Mouse (Mus musculus): ENCODE data around the gene Tnks1bp1.

The Tnks1bp1 gene

GRCm38 (mm10) chr2:85037047-85038026, 10.5 kb upstream of the Tnks1bp1 start, which contains the start of the genes Ssrp1 and P2rx3:
Ssrp1 (plus strand) TSS chr2:85037234.
P2rx3 (minus strand) TSS chr2:85037462.
- DNase-seq (ENCODE audit: low spot score in 2 of 2) = peak; percentile 88 to 91

DNA sequence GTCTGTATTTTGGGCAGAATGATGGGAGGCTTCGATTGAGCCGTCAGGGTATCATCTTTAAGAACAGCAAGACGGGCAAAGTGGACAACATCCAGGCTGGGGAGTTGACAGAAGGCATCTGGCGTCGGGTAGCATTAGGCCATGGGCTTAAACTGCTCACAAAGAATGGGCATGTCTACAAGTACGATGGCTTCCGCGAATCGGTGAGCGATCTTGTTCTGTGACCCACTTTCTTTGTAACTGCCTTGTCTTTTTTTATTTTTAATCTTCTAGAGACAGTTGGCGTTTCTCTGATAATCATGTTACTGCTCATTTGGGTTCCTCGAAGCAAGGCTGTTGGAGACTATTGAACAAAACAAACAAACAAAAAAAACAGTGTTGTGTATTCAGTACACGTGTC, 9.5 kb upstream of the Tnks1bp1 start:
- no peak for DNase-seq (ENCODE audit: low spot score in 2 of 2)

GRCm38 (mm10) chr2:85043623-85044022, 4.2 kb upstream of the Tnks1bp1 start:
- DNase-seq (ENCODE audit: low spot score in 2 of 2) = peak; percentile 43

DNA sequence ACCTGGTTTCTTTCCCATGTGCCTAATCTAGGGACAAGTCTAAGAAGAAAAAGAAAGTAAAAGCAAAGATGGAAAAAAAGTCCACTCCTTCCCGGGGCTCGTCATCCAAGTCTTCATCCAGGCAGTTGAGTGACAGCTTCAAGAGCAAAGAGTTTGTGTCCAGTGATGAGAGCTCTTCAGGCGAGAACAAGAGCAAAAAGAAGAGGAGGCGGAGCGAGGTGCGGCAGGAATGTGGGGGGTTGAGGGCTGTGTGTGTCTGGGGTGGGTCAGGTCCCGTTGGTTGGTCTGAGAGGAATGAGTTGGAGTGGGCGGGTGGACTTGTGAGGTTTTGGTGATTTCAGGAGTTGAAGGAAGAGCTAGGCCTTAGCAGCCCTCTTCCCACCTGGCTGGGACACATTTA, 1.6 kb upstream of the Tnks1bp1 start:
- no peak for DNase-seq (ENCODE audit: low spot score in 2 of 2)

DNA sequence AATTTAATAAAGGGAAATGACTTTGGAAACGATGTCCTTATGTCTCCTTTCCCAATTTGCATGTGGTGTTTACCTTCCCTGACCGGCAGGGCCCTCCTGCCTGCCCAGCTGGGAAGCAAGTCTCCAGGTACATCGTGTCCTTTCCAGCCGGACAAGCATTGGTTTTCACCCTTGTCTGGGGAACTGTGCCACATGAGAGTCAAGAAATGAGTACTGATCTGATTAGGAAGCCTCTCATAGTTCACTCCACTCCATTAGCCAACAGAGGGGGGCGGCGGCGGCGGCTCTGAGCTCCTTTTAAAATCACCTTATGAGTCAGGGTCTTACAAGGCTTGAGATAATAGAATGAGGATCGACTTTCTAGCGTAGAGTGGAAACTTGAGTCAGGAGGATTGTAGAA, 741 bp upstream of the Tnks1bp1 start:
- no peak for DNase-seq (ENCODE audit: low spot score in 2 of 2)

- peak; percentile 38 to 51 for DNase-seq (ENCODE audit: low spot score in 2 of 2)
Observed at GRCm38 (mm10) chr2:85048168-85048751, 438 bp downstream of the Tnks1bp1 start.

DNA sequence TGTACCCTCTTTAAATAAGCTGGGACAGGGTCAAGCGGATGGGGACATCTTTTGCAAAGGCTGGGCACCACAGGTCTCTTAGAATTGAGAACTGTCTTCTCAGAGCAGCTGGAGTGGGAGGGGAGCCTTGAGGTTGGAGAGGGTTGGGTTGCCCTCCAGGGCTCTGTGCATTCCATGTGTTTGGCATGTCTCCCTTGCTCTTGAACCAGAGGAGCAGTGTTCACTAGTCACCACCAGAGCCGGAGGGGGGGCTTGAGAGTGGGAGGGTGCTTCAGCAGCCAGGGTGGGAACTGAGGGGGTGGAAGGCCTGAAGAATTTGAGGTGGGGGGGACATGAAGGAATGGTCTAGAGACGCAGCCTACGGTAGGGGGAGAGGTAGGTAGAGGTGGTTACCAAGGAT, 1.5 kb downstream of the Tnks1bp1 start:
- no peak for DNase-seq (ENCODE audit: low spot score in 2 of 2)

DNA sequence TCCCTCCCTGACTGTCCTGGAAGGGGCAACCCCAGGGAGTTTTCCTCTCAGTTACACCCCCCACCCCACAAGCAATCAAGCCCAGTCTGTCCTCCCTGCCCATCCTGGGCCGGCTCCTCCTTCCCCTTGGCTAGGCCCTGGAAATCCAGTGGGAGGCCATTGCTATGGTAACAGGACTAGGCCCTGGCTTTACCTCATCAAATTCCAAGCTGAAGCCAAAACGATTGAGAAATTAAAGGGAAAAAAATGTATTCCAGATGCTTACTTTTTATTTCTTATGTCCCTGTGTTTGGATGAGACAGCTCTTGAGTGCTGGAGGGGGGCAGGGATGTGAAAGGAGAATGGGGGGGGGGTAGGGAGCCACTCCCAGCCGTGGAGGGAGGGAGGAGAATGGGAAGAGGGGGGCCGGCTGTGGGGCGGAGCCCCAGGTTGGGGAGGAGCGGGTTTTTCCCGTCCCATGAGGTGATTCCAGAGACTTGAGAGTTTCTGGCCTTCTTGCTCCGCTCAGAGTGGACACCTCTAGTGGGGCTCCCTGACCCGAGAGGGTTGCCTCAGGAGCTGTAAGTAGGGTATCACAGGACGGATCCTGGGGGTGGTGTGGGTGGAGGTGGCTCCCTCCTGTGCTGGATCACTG, 2.3 kb downstream of the Tnks1bp1 start:
- DNase-seq (ENCODE audit: low spot score in 2 of 2) = no peak

- DNase-seq (ENCODE audit: low spot score in 2 of 2) = no peak
Observed at GRCm38 (mm10) chr2:85050746-85051145, 2.9 kb downstream of the Tnks1bp1 start.

DNA sequence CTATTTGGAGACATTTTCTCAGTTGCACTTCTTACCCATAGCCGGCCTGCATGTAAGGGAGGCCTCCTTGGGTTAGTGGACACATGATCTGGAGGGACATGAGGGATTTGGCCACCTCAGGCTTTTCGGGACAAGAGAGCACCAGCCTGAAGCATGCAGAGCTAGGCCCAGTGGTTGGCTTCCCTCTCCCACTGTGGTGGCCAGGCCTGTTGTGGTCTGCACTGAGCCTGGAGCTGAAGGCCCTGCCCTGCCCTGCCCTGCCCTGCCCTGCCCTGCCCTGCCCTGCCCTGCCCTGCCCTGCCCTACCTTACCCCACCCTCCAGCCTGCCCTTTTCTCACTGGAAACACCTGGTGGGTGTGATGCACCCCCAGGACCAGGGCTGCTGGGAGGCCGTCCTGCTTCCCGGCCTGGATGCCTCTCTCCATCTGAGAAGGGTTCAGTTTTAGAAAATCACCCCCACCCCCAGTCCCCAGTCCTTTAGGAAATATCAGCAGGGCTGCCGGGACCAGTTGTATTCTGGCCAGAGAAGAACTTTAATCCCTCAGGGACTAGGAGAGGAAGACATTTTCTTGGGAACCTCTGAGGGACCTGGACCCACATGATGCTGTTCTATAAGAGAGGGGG, 5.5 kb downstream of the Tnks1bp1 start:
- no peak for DNase-seq (ENCODE audit: low spot score in 2 of 2)

- DNase-seq (ENCODE audit: low spot score in 2 of 2) = no peak
Observed at GRCm38 (mm10) chr2:85056711-85057110, 8.9 kb downstream of the Tnks1bp1 start.

DNA sequence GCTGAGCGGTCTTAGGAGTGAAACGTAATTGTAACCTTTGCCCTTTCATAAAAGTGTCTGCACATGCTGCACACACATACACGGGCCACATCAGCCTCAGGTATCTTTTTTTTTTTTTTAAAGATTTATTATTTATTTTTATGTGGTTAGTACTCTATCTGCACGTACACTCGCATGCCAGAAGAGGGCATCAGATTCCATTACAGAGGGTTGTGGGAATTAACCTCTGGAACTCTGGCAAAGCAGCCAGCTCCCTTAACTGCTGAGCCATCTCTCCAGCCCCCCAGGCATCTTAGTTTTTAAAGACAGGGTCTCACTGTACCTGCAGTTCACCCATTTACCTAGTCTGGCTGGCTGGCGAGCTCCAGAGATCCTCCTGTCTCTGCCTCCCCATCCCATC, 11.9 kb downstream of the Tnks1bp1 start:
- DNase-seq (ENCODE audit: low spot score in 2 of 2) = no peak

DNA sequence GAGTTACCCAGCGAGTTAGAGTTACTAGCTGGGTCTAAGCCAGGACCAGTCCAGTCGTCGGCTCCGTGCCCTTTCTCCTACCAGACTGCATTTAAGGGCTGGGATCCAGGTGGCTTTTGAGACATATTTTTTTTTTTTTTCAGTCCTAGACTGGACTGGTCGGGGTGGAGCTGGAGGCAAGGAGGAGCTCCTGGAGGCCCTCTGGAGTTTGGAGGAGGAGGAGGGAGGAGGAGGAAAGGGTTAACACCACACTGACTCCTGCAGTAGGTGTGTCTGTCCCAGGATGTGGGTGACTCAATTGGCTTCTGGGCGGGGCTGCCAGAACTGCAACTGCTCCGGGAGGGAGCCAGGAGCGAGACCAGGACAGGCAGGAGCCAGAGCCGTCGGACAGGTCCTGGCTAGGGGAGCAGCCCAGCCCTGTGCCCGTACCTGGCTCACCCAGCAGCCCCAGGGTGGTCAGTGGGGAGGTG, 12.8 kb downstream of the Tnks1bp1 start:
- DNase-seq (ENCODE audit: low spot score in 2 of 2) = no peak

GRCm38 (mm10) chr2:85061107-85061541, 13.3 kb downstream of the Tnks1bp1 start:
- no peak for DNase-seq (ENCODE audit: low spot score in 2 of 2)

- DNase-seq (ENCODE audit: low spot score in 2 of 2) = no peak
Observed at GRCm38 (mm10) chr2:85065141-85065875, 17.5 kb downstream of the Tnks1bp1 start.

DNA sequence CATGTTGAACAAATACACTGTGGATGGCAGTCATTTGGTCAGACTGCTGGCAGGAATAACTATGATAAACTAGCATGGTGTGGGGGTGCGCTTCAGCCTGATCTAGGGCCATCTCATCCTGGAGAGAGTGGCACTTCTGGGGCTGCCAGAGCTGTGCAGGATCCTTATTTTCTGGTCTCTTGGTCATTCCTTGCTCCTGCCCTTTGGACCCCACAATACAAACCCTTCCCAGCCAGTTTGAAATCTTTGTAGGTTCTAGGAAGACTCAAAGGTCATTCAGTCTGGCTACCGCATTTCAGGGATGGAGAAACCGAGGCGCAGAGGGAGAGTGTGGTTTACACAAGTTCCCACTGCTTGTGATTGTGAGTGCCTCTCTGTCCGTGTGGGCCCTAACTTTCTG, 19.1 kb downstream of the Tnks1bp1 start:
- DNase-seq (ENCODE audit: low spot score in 2 of 2) = no peak

- DNase-seq (ENCODE audit: low spot score in 2 of 2) = no peak
Observed at GRCm38 (mm10) chr2:85067903-85068625, 20.2 kb downstream of the Tnks1bp1 start.

DNA sequence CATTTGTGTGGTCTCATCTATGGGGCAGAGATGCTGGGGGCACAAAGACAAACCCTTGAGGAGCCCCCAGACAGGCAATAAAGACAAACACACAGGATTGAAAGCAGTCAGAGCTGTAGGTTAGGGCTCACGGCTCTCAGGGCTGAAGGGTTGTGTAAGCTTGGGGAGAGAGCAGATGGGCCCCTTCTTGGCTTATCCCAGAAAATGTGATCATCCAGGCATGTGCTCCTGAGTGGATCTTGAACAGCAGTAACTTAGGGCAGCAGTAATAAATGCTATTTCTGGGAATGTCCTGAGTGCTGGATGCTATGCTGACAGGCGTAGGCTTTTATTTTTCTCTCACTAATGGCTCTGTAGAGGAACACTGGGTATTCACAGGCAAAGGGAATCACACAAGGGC, 20.8 kb downstream of the Tnks1bp1 start:
- DNase-seq (ENCODE audit: low spot score in 2 of 2) = no peak

DNA sequence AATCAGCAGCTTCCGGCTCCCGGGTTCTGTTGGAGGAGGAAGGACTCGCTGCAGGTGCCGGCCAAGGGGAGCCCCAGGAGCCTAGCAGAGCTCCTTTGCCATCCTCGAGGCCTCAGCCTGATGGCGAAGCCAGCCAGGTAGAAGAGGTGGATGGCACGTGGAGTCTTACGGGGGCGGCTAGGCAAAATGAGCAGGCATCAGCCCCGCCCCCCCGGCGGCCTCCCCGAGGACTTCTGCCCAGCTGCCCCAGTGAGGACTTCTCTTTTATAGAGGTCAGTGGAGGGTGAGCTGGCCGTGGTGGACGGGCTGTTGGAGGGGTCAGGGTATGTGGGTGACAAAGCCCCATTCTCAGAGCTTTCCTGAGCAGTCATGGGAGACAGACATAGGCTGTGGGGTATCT, 22.3 kb downstream of the Tnks1bp1 start:
- no peak for DNase-seq (ENCODE audit: low spot score in 2 of 2)

- no peak for DNase-seq (ENCODE audit: low spot score in 2 of 2)
Observed at GRCm38 (mm10) chr2:85071921-85072320, 24.1 kb downstream of the Tnks1bp1 start.

All from spleen, postnatal 36 days (tissue).